Comparison of ENCODE assay signal across 8 mouse cellular contexts in the genomic region with DNA sequence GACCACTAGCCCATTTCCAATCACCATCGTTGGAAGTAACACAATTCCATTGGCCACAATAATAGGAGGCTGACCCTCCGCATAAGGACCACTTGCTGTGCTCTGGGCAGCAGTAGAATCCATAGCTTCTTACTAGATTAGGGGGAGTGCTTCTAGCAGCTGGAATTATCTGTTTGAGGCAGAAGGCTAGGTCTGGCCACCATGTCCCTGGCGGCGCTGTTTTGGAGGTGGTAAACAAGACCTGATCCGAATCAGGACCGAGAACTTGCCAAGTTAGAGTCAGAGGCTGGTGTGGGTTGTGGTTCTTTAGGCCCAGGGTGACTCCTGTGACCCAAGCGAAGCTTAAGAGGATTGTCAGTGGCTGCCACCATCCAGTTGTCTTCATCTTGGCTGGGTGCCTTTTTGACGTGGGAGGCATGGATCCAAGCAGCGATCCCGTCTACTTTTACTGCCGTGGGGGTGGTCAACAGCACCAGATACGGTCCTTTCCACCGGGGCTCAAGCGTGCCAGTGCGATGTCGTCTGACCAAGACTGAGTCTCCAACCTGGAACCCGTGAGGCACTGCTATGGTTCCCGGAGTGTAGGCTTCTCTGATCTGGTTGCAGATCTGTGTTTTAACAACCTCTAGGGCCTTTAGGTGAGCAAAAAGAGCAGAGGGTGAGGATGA. TPM values are rescaled to one million over a fixed set of nuclear protein-coding genes. Genes with fewer than 3 reads are reported as not detected.
DNase-seq lines count a peak whose midpoint lies in the region; ATAC-seq and TF ChIP-seq lines count a peak whose summit lies in the region.

No protein-coding gene starts in this region.

- peak overlapping the region; percentile 43; the same call in 1 of the 2 replicates for H3K9ac ChIP-seq in lung, embryonic 14.5 days
- H3K9ac ChIP-seq in hindbrain, postnatal 0 days (replicated peaks; ENCODE audit: low read length): no peak overlapping the region

- H3K4me3 ChIP-seq in lung, embryonic 14.5 days (ENCODE audit: low read depth, low read length): peak overlapping the region; percentile 81
- peak overlapping the region; percentile 76; the same call in 1 of the 2 replicates for H3K4me3 ChIP-seq in hindbrain, postnatal 0 days (ENCODE audit: low read length)
- H3K4me3 ChIP-seq in midbrain, embryonic 10.5 days: peak overlapping the region; percentile 89

- no peak for DNase-seq in lung, embryonic 14.5 days
- DNase-seq in lung, postnatal 25 days (ENCODE audit: low spot score): no peak
- DNase-seq in ZHBTc4 (ENCODE audit: low read depth, low spot score): peak; percentile 41
- DNase-seq in hindbrain, postnatal 0 days (ENCODE audit: low spot score): no peak
- DNase-seq in midbrain, embryonic 10.5 days (ENCODE audit: low spot score): peak; percentile 15
- no peak for DNase-seq in adipocyte (ENCODE audit: low spot score)
- DNase-seq in adrenal gland, postnatal 4 days (ENCODE audit: low spot score in 2 of 2): no peak

- peaks cover 16% of the 10 kb centered on the region; the same call in 1 of the 2 replicates for H3K36me3 ChIP-seq in lung, embryonic 14.5 days (ENCODE audit: insufficient read depth)
- no peaks in the 10 kb centered on the region for H3K36me3 ChIP-seq in hindbrain, postnatal 0 days (ENCODE audit: insufficient read depth, low read length)
- H3K36me3 ChIP-seq in midbrain, embryonic 10.5 days: peaks cover 67% of the 10 kb centered on the region

- H3K9me3 ChIP-seq in lung, embryonic 14.5 days (ENCODE audit: low read depth, low read length): peaks cover 29% of the 10 kb centered on the region; the same call in 1 of the 2 replicates
- peaks cover 5% of the 10 kb centered on the region for H3K9me3 ChIP-seq in hindbrain, postnatal 0 days (ENCODE audit: low read length)
- H3K9me3 ChIP-seq in midbrain, embryonic 10.5 days (replicated peaks): peaks cover 32% of the 10 kb centered on the region

- no peak for ATAC-seq in lung, embryonic 14.5 days (ENCODE audit: insufficient read depth)
- ATAC-seq in erythroblast, adult 5-6 weeks (replicated peaks; ENCODE audit: low FRiP score, poor library complexity, severe bottlenecking): peak; percentile 30
- 0 out of 2 replicates have a peak, but pooled peaks have one; percentile 1 for ATAC-seq in hindbrain, postnatal 0 days

- H3K4me2 ChIP-seq in lung, embryonic 14.5 days: peak overlapping the region; percentile 73
- peak overlapping the region; percentile 96; the same call in 1 of the 2 replicates for H3K4me2 ChIP-seq in hindbrain, postnatal 0 days (ENCODE audit: low read depth, low read length)

- TF ChIP-seq CTCF in lung, embryonic 14.5 days (IDR thresholded peaks at IDR 0.05; ENCODE audit: low read depth): no peak
- no peak for TF ChIP-seq CTCF in hindbrain, postnatal 0 days (IDR thresholded peaks at IDR 0.05; ENCODE audit: low read depth)

- H3K27ac ChIP-seq in lung, embryonic 14.5 days (ENCODE audit: low read depth): no peak overlapping the region
- no peak overlapping the region for H3K27ac ChIP-seq in hindbrain, postnatal 0 days
- H3K27ac ChIP-seq in midbrain, embryonic 10.5 days (replicated peaks): peak overlapping the region; percentile 93

- 95% methylated on average over 18 of the region's 18 CpGs for WGBS in lung, embryonic 14.5 days
- 97% methylated on average over 18 of the region's 18 CpGs for WGBS in hindbrain, postnatal 0 days
- WGBS in midbrain, embryonic 10.5 days: 96% methylated on average over 18 of the region's 18 CpGs

- no peaks in the 10 kb centered on the region for H3K27me3 ChIP-seq in lung, embryonic 14.5 days (ENCODE audit: insufficient read depth, low read length)
- no peaks in the 10 kb centered on the region for H3K27me3 ChIP-seq in hindbrain, postnatal 0 days (ENCODE audit: insufficient read depth, low read length)
- H3K27me3 ChIP-seq in midbrain, embryonic 10.5 days (ENCODE audit: low read depth, poor library complexity, severe bottlenecking): no peaks in the 10 kb centered on the region

- H3K4me1 ChIP-seq in lung, embryonic 14.5 days (ENCODE audit: insufficient read depth): no peaks in the 10 kb centered on the region
- no peaks in the 10 kb centered on the region for H3K4me1 ChIP-seq in hindbrain, postnatal 0 days (ENCODE audit: insufficient read depth, low read length)
- H3K4me1 ChIP-seq in midbrain, embryonic 10.5 days: peaks cover 29% of the 10 kb centered on the region

RNA-seq across cellular contexts. Expression of gene Ncapg2, which starts 1.1 kb away (rescaled TPM):
- polyA plus RNA-seq in lung, embryonic 14.5 days (2014; fragmentation: Nextera tagmentation; extraction: Ambion mirVana): 57.7 and 58.4 TPM in 2 replicates
- 52.2 and 57.3 TPM in 2 replicates for total RNA-seq in erythroblast, adult 5-6 weeks (2015; ENCODE audit: low replicate concordance)
- 100 and 123 TPM in 2 replicates for total RNA-seq in erythroblast, adult 5-6 weeks (2017; ENCODE audit: low replicate concordance)
- total RNA-seq in hindbrain, postnatal 0 days (2014; rRNA removed): 8.8 and 24.0 TPM in 2 replicates
- polyA plus RNA-seq in hindbrain, postnatal 0 days (2015; fragmentation: Nextera tagmentation; extraction: Ambion mirVana): 6.0 and 6.3 TPM in 2 replicates
- 52.5 TPM in 2 replicates for polyA plus RNA-seq in midbrain, embryonic 10.5 days (2016; fragmentation: Nextera tagmentation; extraction: Ambion mirVana)
- total RNA-seq in adrenal gland, postnatal 4 days (2021): 10 to 100 TPM; 29.1 to 33.0 TPM

Comparison
In these comparisons a context has a peak if more than half of its experiments do, and no peak if none do; other contexts are left out.
1. DNase-seq: peak in ZHBTc4 (single experiment) and midbrain, embryonic 10.5 days (single experiment); none in lung, embryonic 14.5 days (single experiment), lung, postnatal 25 days (single experiment), hindbrain, postnatal 0 days (single experiment), adipocyte (single experiment) and adrenal gland, postnatal 4 days (0 of 2).
2. Peak in every context shown above with its lines, with median percentiles within 50 percentile points of each other: H3K4me3 ChIP-seq.